Comparison of ENCODE assay signal across 9 mouse cellular contexts in genomic region chr2:37758343-37759015, GRCm38 (mm10). TPM values are rescaled to one million over a fixed set of nuclear protein-coding genes. Genes with fewer than 3 reads are reported as not detected.
DNase-seq lines count a peak whose midpoint lies in the region; ATAC-seq lines count a peak whose summit lies in the region.
"Had no signal": no experiment of that assay in that cellular context is flagged by ENCODE, and none has a peak within 500 bp of the region (broad histone marks: within the 10 kb centered on the region; RNA-seq: fewer than 3 reads in every experiment).

No protein-coding gene starts in this region.

- no peaks in the 10 kb centered on the region for H3K9me3 ChIP-seq in hindbrain, embryonic 11.5 days (ENCODE audit: control insufficient read depth, low read length)

- no peaks in the 10 kb centered on the region for H3K36me3 ChIP-seq in hindbrain, embryonic 11.5 days (ENCODE audit: control insufficient read depth, insufficient read depth, low read length)

- H3K4me2 ChIP-seq in hindbrain, embryonic 11.5 days (replicated peaks; ENCODE audit: low read depth, low read length): peak overlapping the region; percentile 8; the same call in 1 of the 2 replicates

- ATAC-seq in hindbrain, embryonic 11.5 days (ENCODE audit: low FRiP score): peak; percentile 74

- no peaks in the 10 kb centered on the region; the same call in 1 of the 2 replicates for H3K27me3 ChIP-seq in hindbrain, embryonic 11.5 days (ENCODE audit: control insufficient read depth, insufficient read depth, low read length)

- H3K27ac ChIP-seq in hindbrain, embryonic 11.5 days (ENCODE audit: low read depth, low read length): peak overlapping the region; percentile 61

- no peak overlapping the region for H3K4me3 ChIP-seq in hindbrain, embryonic 11.5 days (ENCODE audit: low read depth, low read length)

- H3K9ac ChIP-seq in hindbrain, embryonic 11.5 days (ENCODE audit: low read depth, low read length): peak overlapping the region; percentile 21; the same call in 1 of the 2 replicates

- WGBS in hindbrain, embryonic 11.5 days: 10% methylated on average over 21 of the region's 21 CpGs

- peak; percentile 20 for DNase-seq in adrenal gland, postnatal 10 days
- DNase-seq in adrenal gland, postnatal 25 days: no peak
- DNase-seq in Muller cell, postnatal 12 days (ENCODE audit: inconsistent ontology term): peak; percentile 25
- peak; percentile 64 for DNase-seq in hindbrain, embryonic 11.5 days (ENCODE audit: low spot score)
- DNase-seq in lung, postnatal 4 days: peak; percentile 51 to 59
- no peak for DNase-seq in left cerebral cortex, postnatal 4 days
- no peak for DNase-seq in layer of hippocampus, adult 11-12 months (ENCODE audit: low spot score)
- DNase-seq in urinary bladder, adult 18-20 months (ENCODE audit: low spot score in 2 of 2): no peak

- H3K4me1 ChIP-seq in hindbrain, embryonic 11.5 days (replicated peaks; ENCODE audit: control insufficient read depth, insufficient read depth, low read length): no peaks in the 10 kb centered on the region; the same call in 1 of the 2 replicates

- intact Hi-C loops in left cerebral cortex, postnatal 4 days (cut with DNase I): no loop called here

RNA-seq across cellular contexts. Expression of gene Crb2, which starts 17.6 kb away (rescaled TPM):
- total RNA-seq in adrenal gland, postnatal 10 days (2021): under 1 TPM; 0.66 to 0.76 TPM
- 0.52 and 0.62 TPM in 2 replicates for total RNA-seq in adrenal gland, postnatal 25 days (2021)
- 6.2 and 7.7 TPM in 2 replicates for polyA plus RNA-seq in hindbrain, embryonic 11.5 days (2014; fragmentation: Nextera tagmentation; extraction: Ambion mirVana)
- total RNA-seq in left cerebral cortex, postnatal 4 days (2021): 1 to 10 TPM; 3.9 to 4.6 TPM
- total RNA-seq: liver, adult 2 months had no signal

RNA-seq across cellular contexts. Expression of gene Strbp, which starts 54.8 kb away (rescaled TPM):
- 10 to 100 TPM; 33.9 to 38.9 TPM for total RNA-seq in adrenal gland, postnatal 10 days (2021)
- total RNA-seq in adrenal gland, postnatal 25 days (2021): 79.1 and 91.4 TPM in 2 replicates
- polyA plus RNA-seq in hindbrain, embryonic 11.5 days (2014; fragmentation: Nextera tagmentation; extraction: Ambion mirVana): 99.3 and 101 TPM in 2 replicates
- 100 to 1,000 TPM; 228 to 247 TPM for total RNA-seq in left cerebral cortex, postnatal 4 days (2021)

Comparison
In these comparisons a context has a peak if more than half of its experiments do, and no peak if none do; other contexts are left out.
1. DNase-seq: peak in adrenal gland, postnatal 10 days (single experiment), Muller cell, postnatal 12 days (single experiment), hindbrain, embryonic 11.5 days (single experiment) and lung, postnatal 4 days (2 of 2); none in adrenal gland, postnatal 25 days (single experiment), left cerebral cortex, postnatal 4 days (single experiment), layer of hippocampus, adult 11-12 months (single experiment) and urinary bladder, adult 18-20 months (0 of 2).